Mouse (Mus musculus): ENCODE results near the gene Agr2.

DNA sequence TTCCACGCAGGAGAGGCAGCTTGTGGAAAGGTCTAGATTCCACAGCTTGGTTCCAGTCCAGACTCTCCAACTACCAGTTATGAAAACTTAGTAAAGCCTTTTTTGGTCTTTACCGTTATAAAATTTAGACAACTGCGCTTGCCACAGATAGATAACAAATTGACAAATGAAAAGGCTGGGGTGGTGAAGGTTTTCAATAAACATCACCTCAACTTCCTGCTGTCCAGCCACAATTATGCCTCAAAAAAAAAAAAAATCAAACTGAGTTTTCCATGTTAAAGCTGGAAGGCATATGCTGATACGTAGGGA, 48.5 kb downstream of the Agr2 start:
- TF ChIP-seq CTCF (IDR thresholded peaks at IDR 0.05; ENCODE audit: borderline replicate concordance, extremely low read depth, insufficient read depth, insufficient read length) (no peak), POLR2A (IDR thresholded peaks at IDR 0.05; ENCODE audit: borderline replicate concordance, extremely low read depth, insufficient read depth, insufficient read length, poor library complexity, severe bottlenecking) (no peak)
